10 mouse cellular contexts compared by ENCODE assay signal in genomic region chr16:11317324-11317723, GRCm38 (mm10). TPM values are rescaled to one million over a fixed set of nuclear protein-coding genes. Genes with fewer than 3 reads are reported as not detected.
DNase-seq lines count a peak whose midpoint lies in the region; ATAC-seq lines count a peak whose summit lies in the region.
"Had no signal": no experiment of that assay in that cellular context is flagged by ENCODE, and none has a peak within 500 bp of the region (broad histone marks: within the 10 kb centered on the region; RNA-seq: fewer than 3 reads in every experiment).

No protein-coding gene starts in this region.

- H3K9me3 ChIP-seq in heart, embryonic 10.5 days: no peaks in the 10 kb centered on the region
- H3K9me3 ChIP-seq in lung, embryonic 15.5 days: no peaks in the 10 kb centered on the region

- no peaks in the 10 kb centered on the region for H3K27me3 ChIP-seq in heart, embryonic 10.5 days (ENCODE audit: insufficient read depth, poor library complexity, severe bottlenecking)
- no peaks in the 10 kb centered on the region for H3K27me3 ChIP-seq in lung, embryonic 15.5 days

- 57% methylated on average over 6 of the region's 6 CpGs for WGBS in heart, embryonic 10.5 days
- WGBS in lung, embryonic 15.5 days: 52% methylated on average over 6 of the region's 6 CpGs

- H3K36me3 ChIP-seq in heart, embryonic 10.5 days: no peaks in the 10 kb centered on the region
- no peaks in the 10 kb centered on the region for H3K36me3 ChIP-seq in lung, embryonic 15.5 days

- no peak overlapping the region for H3K9ac ChIP-seq in lung, embryonic 15.5 days

- H3K4me1 ChIP-seq in heart, embryonic 10.5 days: 0 out of 2 replicates have a peak, but pooled peaks cover 8% of the 10 kb centered on the region
- H3K4me1 ChIP-seq in lung, embryonic 15.5 days: peaks cover 3% of the 10 kb centered on the region; the same call in 1 of the 2 replicates

- peak; percentile 6 to 12 for DNase-seq in heart, postnatal 14 days
- no peak for DNase-seq in heart, embryonic 10.5 days (ENCODE audit: low spot score)
- peak; percentile 44 to 50 for DNase-seq in spleen, postnatal 36 days (ENCODE audit: low spot score in 2 of 2)
- DNase-seq in spleen, adult 12 weeks (ENCODE audit: low spot score): no peak
- DNase-seq in thymus, postnatal 4 days: peak; percentile 11
- DNase-seq in testis, postnatal 14 days (ENCODE audit: low spot score): no peak
- DNase-seq in layer of hippocampus, postnatal 36 days: no peak

- H3K4me2 ChIP-seq in lung, embryonic 15.5 days: no peak overlapping the region

- no peak overlapping the region for H3K27ac ChIP-seq in heart, embryonic 10.5 days
- H3K27ac ChIP-seq in lung, embryonic 15.5 days: peak overlapping the region; percentile 36; the same call in 1 of the 2 replicates

- no peak for ATAC-seq in lung, embryonic 15.5 days (ENCODE audit: borderline replicate concordance, extremely low read depth, low FRiP score, low TSS enrichment)

- intact Hi-C loops in heart, postnatal 14 days (cut with DNase I): no loop called here

- no peak overlapping the region for H3K4me3 ChIP-seq in heart, embryonic 10.5 days
- H3K4me3 ChIP-seq in lung, embryonic 15.5 days: no peak overlapping the region
- H3K4me3 ChIP-seq: myocyte had no signal

RNA-seq across cellular contexts. Expression of gene Tnfrsf17, which starts 3.7 kb away (rescaled TPM):
- total RNA-seq in heart, postnatal 14 days (2021): not detected
- not detected in 2 replicates for polyA plus RNA-seq in heart, embryonic 10.5 days (2016; fragmentation: Nextera tagmentation; extraction: Ambion mirVana)
- not detected in 2 replicates for polyA plus RNA-seq in lung, embryonic 15.5 days (2015; fragmentation: Nextera tagmentation; extraction: Ambion mirVana)
- total RNA-seq in layer of hippocampus, postnatal 36 days (2021): not detected
- polyA plus RNA-seq: myocyte; stomach, embryonic 16.5 days had no signal

RNA-seq across cellular contexts. Expression of gene Snx29, which starts 5.4 kb away (rescaled TPM):
- 10 to 100 TPM; 13.5 to 17.4 TPM for total RNA-seq in heart, postnatal 14 days (2021)
- polyA plus RNA-seq in heart, embryonic 10.5 days (2016; fragmentation: Nextera tagmentation; extraction: Ambion mirVana): 6.7 and 7.9 TPM in 2 replicates
- polyA plus RNA-seq in lung, embryonic 15.5 days (2015; fragmentation: Nextera tagmentation; extraction: Ambion mirVana): 8.0 and 12.6 TPM in 2 replicates
- total RNA-seq in layer of hippocampus, postnatal 36 days (2021): 10 to 100 TPM; 23.4 to 31.6 TPM

Comparison
In these comparisons a context has a peak if more than half of its experiments do, and no peak if none do; other contexts are left out.
1. DNase-seq: peak in heart, postnatal 14 days (2 of 2), spleen, postnatal 36 days (2 of 2) and thymus, postnatal 4 days (single experiment); none in heart, embryonic 10.5 days (single experiment), spleen, adult 12 weeks (single experiment), testis, postnatal 14 days (single experiment) and layer of hippocampus, postnatal 36 days (0 of 2).